Mouse (Mus musculus): Measurements from ENCODE around the gene Kcnh1.

The Kcnh1 gene

GRCm38 (mm10) chr1:192399667-192400490, 209.3 kb downstream of the Kcnh1 start:
- no peak for ATAC-seq (ENCODE audit: insufficient number of reproducible peaks, low FRiP score, low TSS enrichment)

GRCm38 (mm10) chr1:192400991-192401390, 210.4 kb downstream of the Kcnh1 start:
- no peak for ATAC-seq (ENCODE audit: insufficient number of reproducible peaks, low FRiP score, low TSS enrichment)

- ATAC-seq (ENCODE audit: insufficient number of reproducible peaks, low FRiP score, low TSS enrichment): no peak
Measured at GRCm38 (mm10) chr1:192402911-192403704, 212.5 kb downstream of the Kcnh1 start.

GRCm38 (mm10) chr1:192405136-192405535, 214.6 kb downstream of the Kcnh1 start:
- no peak for ATAC-seq (ENCODE audit: insufficient number of reproducible peaks, low FRiP score, low TSS enrichment)

GRCm38 (mm10) chr1:192406589-192406988, 216.0 kb downstream of the Kcnh1 start:
- ATAC-seq (ENCODE audit: insufficient number of reproducible peaks, low FRiP score, low TSS enrichment): no peak

GRCm38 (mm10) chr1:192415813-192416212, 225.2 kb downstream of the Kcnh1 start:
- ATAC-seq (ENCODE audit: insufficient number of reproducible peaks, low FRiP score, low TSS enrichment): peak; percentile 60; the same call in 1 of the 2 replicates

GRCm38 (mm10) chr1:192416241-192416821, 225.8 kb downstream of the Kcnh1 start:
- peak; percentile 59; the same call in 1 of the 2 replicates for ATAC-seq (ENCODE audit: insufficient number of reproducible peaks, low FRiP score, low TSS enrichment)

- ATAC-seq (ENCODE audit: insufficient number of reproducible peaks, low FRiP score, low TSS enrichment): no peak
Measured at GRCm38 (mm10) chr1:192419176-192419575, 228.6 kb downstream of the Kcnh1 start.

GRCm38 (mm10) chr1:192421377-192422166, 231.0 kb downstream of the Kcnh1 start:
- no peak for ATAC-seq (ENCODE audit: insufficient number of reproducible peaks, low FRiP score, low TSS enrichment)

- no peak for ATAC-seq (ENCODE audit: insufficient number of reproducible peaks, low FRiP score, low TSS enrichment)
Measured at GRCm38 (mm10) chr1:192431423-192431822, 240.8 kb downstream of the Kcnh1 start.

- ATAC-seq (ENCODE audit: insufficient number of reproducible peaks, low FRiP score, low TSS enrichment): no peak
Measured at GRCm38 (mm10) chr1:192435503-192435902, 244.9 kb downstream of the Kcnh1 start.

GRCm38 (mm10) chr1:192439151-192439837, 248.7 kb downstream of the Kcnh1 start:
- no peak for ATAC-seq (ENCODE audit: insufficient number of reproducible peaks, low FRiP score, low TSS enrichment)

GRCm38 (mm10) chr1:192442772-192443445, 252.3 kb downstream of the Kcnh1 start:
- ATAC-seq (ENCODE audit: insufficient number of reproducible peaks, low FRiP score, low TSS enrichment): peak; percentile 17; the same call in 1 of the 2 replicates

- 0 out of 2 replicates have a peak, but pooled peaks have one; percentile 13 for ATAC-seq (ENCODE audit: insufficient number of reproducible peaks, low FRiP score, low TSS enrichment)
Measured at GRCm38 (mm10) chr1:192443998-192444657, 253.6 kb downstream of the Kcnh1 start.

- ATAC-seq (ENCODE audit: insufficient number of reproducible peaks, low FRiP score, low TSS enrichment): peak; percentile 80
Measured at GRCm38 (mm10) chr1:192444658-192445447, 254.3 kb downstream of the Kcnh1 start.

- no peak for ATAC-seq (ENCODE audit: insufficient number of reproducible peaks, low FRiP score, low TSS enrichment)
Measured at GRCm38 (mm10) chr1:192446158-192446557, 255.6 kb downstream of the Kcnh1 start.

GRCm38 (mm10) chr1:192447666-192448065, 257.1 kb downstream of the Kcnh1 start:
- no peak for ATAC-seq (ENCODE audit: insufficient number of reproducible peaks, low FRiP score, low TSS enrichment)

- ATAC-seq (ENCODE audit: insufficient number of reproducible peaks, low FRiP score, low TSS enrichment): no peak
Measured at GRCm38 (mm10) chr1:192448512-192448911, 257.9 kb downstream of the Kcnh1 start.

Measured in cerebellum, adult (tissue).